Comparison of ENCODE assay signal across 10 mouse cellular contexts in the genomic region with DNA sequence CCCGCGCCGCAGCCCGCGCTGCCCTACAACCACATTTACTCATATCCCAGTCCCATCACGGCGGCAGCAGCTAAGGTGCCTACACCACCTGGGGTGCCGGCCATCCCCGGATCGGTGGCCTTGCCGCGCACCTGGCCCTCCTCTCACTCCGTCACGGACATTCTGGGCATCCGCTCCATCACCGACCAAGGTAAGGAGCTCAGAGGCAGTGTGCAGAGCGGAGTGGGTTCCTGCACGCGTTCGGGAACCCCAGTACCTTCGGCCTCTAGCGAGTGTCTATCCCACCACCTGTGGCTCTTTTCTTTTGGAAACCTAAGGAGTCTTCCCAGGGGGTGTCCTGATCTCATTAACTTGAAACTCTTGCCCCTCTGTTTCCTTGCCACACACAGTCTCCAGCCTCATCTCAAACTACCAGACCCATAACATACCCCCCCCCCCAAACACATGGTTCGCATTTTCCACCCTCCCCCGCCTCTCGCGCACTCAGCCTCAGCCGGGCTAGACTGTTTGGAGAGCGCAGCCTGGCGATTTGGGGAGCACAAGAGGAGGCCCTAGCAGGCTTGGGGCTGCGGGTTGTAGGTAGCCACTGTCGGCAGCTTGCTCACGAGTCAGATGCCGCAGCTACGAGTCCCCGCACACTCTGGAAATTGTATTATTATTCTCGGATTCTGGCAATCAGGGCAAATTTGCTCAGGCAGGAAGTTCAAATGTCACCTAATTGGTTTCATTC. TPM values are rescaled to one million over a fixed set of nuclear protein-coding genes. Genes with fewer than 3 reads are reported as not detected.
DNase-seq lines count a peak whose midpoint lies in the region; ATAC-seq and TF ChIP-seq lines count a peak whose summit lies in the region.
"Had no signal": no experiment of that assay in that cellular context is flagged by ENCODE, and none has a peak within 500 bp of the region (broad histone marks: within the 10 kb centered on the region; RNA-seq: fewer than 3 reads in every experiment).

No protein-coding gene starts in this region.

- no peak overlapping the region for H3K27ac ChIP-seq in heart, embryonic 15.5 days
- no peak overlapping the region for H3K27ac ChIP-seq in heart, adult 2 months
- no peak overlapping the region for H3K27ac ChIP-seq in hindbrain, embryonic 12.5 days
- no peak overlapping the region for H3K27ac ChIP-seq in midbrain, embryonic 14.5 days (replicated peaks; ENCODE audit: low read depth, low read length)

- no peak for TF ChIP-seq POLR2A in heart, adult 2 months (IDR thresholded peaks at IDR 0.05; ENCODE audit: insufficient read depth, low read depth, low read length)

- 2% methylated on average over 36 of the region's 36 CpGs for WGBS in heart, embryonic 15.5 days
- 2% methylated on average over 36 of the region's 36 CpGs for WGBS in heart, adult 2 months
- under 1% methylated on average over 36 of the region's 36 CpGs for WGBS in hindbrain, embryonic 12.5 days
- under 1% methylated on average over 36 of the region's 36 CpGs for WGBS in midbrain, embryonic 14.5 days

- ATAC-seq in heart, embryonic 15.5 days (replicated peaks; ENCODE audit: insufficient number of reproducible peaks, insufficient read depth, low FRiP score, low read depth) = no peak
- ATAC-seq in G1E (ENCODE audit: extremely low read depth, insufficient number of reproducible peaks, low FRiP score, poor library complexity, severe bottlenecking) = no peak
- ATAC-seq in hindbrain, embryonic 12.5 days (ENCODE audit: low FRiP score) = no peak
- ATAC-seq in midbrain, embryonic 14.5 days (ENCODE audit: low FRiP score, low TSS enrichment) = 0 out of 2 replicates have a peak, but pooled peaks have one; percentile 9

- H3K4me1 ChIP-seq in heart, embryonic 15.5 days (replicated peaks) = peaks cover 39% of the 10 kb centered on the region
- no peaks in the 10 kb centered on the region for H3K4me1 ChIP-seq in heart, adult 2 months (ENCODE audit: control insufficient read depth, insufficient read depth, low read length)
- peaks cover 38% of the 10 kb centered on the region for H3K4me1 ChIP-seq in G1E (ENCODE audit: insufficient read depth, low read depth, low read length)
- peaks cover 16% of the 10 kb centered on the region for H3K4me1 ChIP-seq in hindbrain, embryonic 12.5 days
- H3K4me1 ChIP-seq in midbrain, embryonic 14.5 days (ENCODE audit: control insufficient read depth, insufficient read depth, low read length) = 0 out of 2 replicates have a peak, but pooled peaks cover 7% of the 10 kb centered on the region

- no peak for TF ChIP-seq EP300 in heart, adult 2 months (IDR thresholded peaks at IDR 0.05; ENCODE audit: insufficient read depth, low read depth, low read length)

- peak overlapping the region; percentile 80 for H3K4me2 ChIP-seq in heart, embryonic 15.5 days
- H3K4me2 ChIP-seq in hindbrain, embryonic 12.5 days (replicated peaks) = peak overlapping the region; percentile 43
- H3K4me2 ChIP-seq in midbrain, embryonic 14.5 days (ENCODE audit: low read length) = peak overlapping the region; percentile 24

- H3K36me3 ChIP-seq in heart, embryonic 15.5 days = no peaks in the 10 kb centered on the region
- H3K36me3 ChIP-seq in heart, adult 2 months (ENCODE audit: control insufficient read depth, insufficient read depth, low read length) = no peaks in the 10 kb centered on the region
- no peaks in the 10 kb centered on the region for H3K36me3 ChIP-seq in G1E (replicated peaks)
- no peaks in the 10 kb centered on the region for H3K36me3 ChIP-seq in hindbrain, embryonic 12.5 days
- no peaks in the 10 kb centered on the region for H3K36me3 ChIP-seq in midbrain, embryonic 14.5 days (ENCODE audit: control insufficient read depth, insufficient read depth, low read length)

- no peaks in the 10 kb centered on the region for H3K9me3 ChIP-seq in heart, embryonic 15.5 days (replicated peaks)
- H3K9me3 ChIP-seq in G1E (replicated peaks) = 0 out of 2 replicates have a peak, but pooled peaks cover 6% of the 10 kb centered on the region
- H3K9me3 ChIP-seq in hindbrain, embryonic 12.5 days (replicated peaks) = no peaks in the 10 kb centered on the region
- no peaks in the 10 kb centered on the region for H3K9me3 ChIP-seq in midbrain, embryonic 14.5 days (ENCODE audit: control insufficient read depth, low read length)

- intact Hi-C loops in heart, adult 2 months (cut with DNase I) = no loop called here

- no peak overlapping the region for H3K9ac ChIP-seq in heart, embryonic 15.5 days
- no peak overlapping the region for H3K9ac ChIP-seq in heart, adult 2 months (ENCODE audit: low read depth, low read length)
- no peak overlapping the region for H3K9ac ChIP-seq in hindbrain, embryonic 12.5 days
- H3K9ac ChIP-seq in midbrain, embryonic 14.5 days (replicated peaks; ENCODE audit: low read length) = no peak overlapping the region

- peak overlapping the region; percentile 46 for H3K4me3 ChIP-seq in heart, embryonic 15.5 days
- no peak overlapping the region for H3K4me3 ChIP-seq in heart, adult 2 months
- H3K4me3 ChIP-seq in G1E (ENCODE audit: low read depth, low read length) = peak overlapping the region; percentile 71
- H3K4me3 ChIP-seq in hindbrain, embryonic 12.5 days = peak overlapping the region; percentile 25
- H3K4me3 ChIP-seq in midbrain, embryonic 14.5 days (replicated peaks; ENCODE audit: low read depth, low read length) = no peak overlapping the region

- DNase-seq in heart, adult 2 months = no peak
- no peak for DNase-seq in G1E (ENCODE audit: low spot score)
- DNase-seq in midbrain, embryonic 14.5 days = no peak
- no peak for DNase-seq in ovary, postnatal 10 days (ENCODE audit: low spot score)
- DNase-seq in gastrocnemius, postnatal 25 days = no peak
- DNase-seq in urinary bladder, postnatal 4 days (ENCODE audit: low spot score in 2 of 2) = no peak
- DNase-seq: cerebellum, adult 9-10 months had no signal

- no peaks in the 10 kb centered on the region for H3K79me2 ChIP-seq in heart, adult 2 months (replicated peaks; ENCODE audit: control insufficient read depth, insufficient read depth, low read length)

- TF ChIP-seq CTCF in heart, adult 2 months (IDR thresholded peaks at IDR 0.05) = no peak
- TF ChIP-seq CTCF in G1E (IDR thresholded peaks at IDR 0.05; ENCODE audit: low read depth, low read length) = no peak

- H3K27me3 ChIP-seq in heart, embryonic 15.5 days = peaks cover 93% of the 10 kb centered on the region
- peaks cover 38% of the 10 kb centered on the region for H3K27me3 ChIP-seq in heart, adult 2 months (ENCODE audit: control insufficient read depth, insufficient read depth, low read length)
- H3K27me3 ChIP-seq in G1E (ENCODE audit: insufficient read depth, low read length) = peaks cover 84% of the 10 kb centered on the region
- H3K27me3 ChIP-seq in hindbrain, embryonic 12.5 days = peaks cover 90% of the 10 kb centered on the region
- H3K27me3 ChIP-seq in midbrain, embryonic 14.5 days (ENCODE audit: control insufficient read depth, insufficient read depth, low read length) = peaks cover 96% of the 10 kb centered on the region

RNA-seq across cellular contexts. Expression of a gene that starts 5.6 kb away (rescaled TPM):
- 0.26 and 2.4 TPM in 2 replicates for polyA plus RNA-seq in heart, embryonic 15.5 days (2015; fragmentation: Nextera tagmentation; extraction: Ambion mirVana)
- total RNA-seq in heart, adult 2 months (2021) = under 1 TPM in 1 of 2 experiments, not detected in 1; 0.26 TPM
- polyA plus RNA-seq in heart, adult 2 months (2012; rRNA removed) = 0.20 and 0.47 TPM in 2 replicates
- total RNA-seq in G1E (2014; fragmentation: Nextera tagmentation) (0.45 TPM in 1 of 2 replicates, not detected in the other), G1E (2017) (0.16 and 0.23 TPM in 2 replicates)
- polyA plus RNA-seq in G1E (2012) = 0.04 TPM in 1 of 2 replicates, not detected in the other
- polyA plus RNA-seq in hindbrain, embryonic 12.5 days (2016; fragmentation: Nextera tagmentation; extraction: Ambion mirVana) = 1.2 and 2.7 TPM in 2 replicates
- polyA plus RNA-seq in midbrain, embryonic 14.5 days (2014; fragmentation: Nextera tagmentation; extraction: Ambion mirVana) = not detected in 2 replicates
- under 1 TPM in 1 of 2 experiments, not detected in 1; 0.05 TPM for total RNA-seq in gastrocnemius, postnatal 25 days (2021)
- polyA plus RNA-seq: large intestine, adult 2 months had no signal

Comparison
In these comparisons a context has a peak if more than half of its experiments do, and no peak if none do; other contexts are left out.
1. H3K4me3 ChIP-seq: peak in heart, embryonic 15.5 days (single experiment), G1E (single experiment) and hindbrain, embryonic 12.5 days (single experiment); none in heart, adult 2 months (single experiment) and midbrain, embryonic 14.5 days (single experiment).
2. H3K4me2 ChIP-seq: peak in every context shown above with its lines; median percentile 80 in heart, embryonic 15.5 days; 43 in hindbrain, embryonic 12.5 days; 24 in midbrain, embryonic 14.5 days.